Mouse (Mus musculus) intestine, embryonic 16.5 days (tissue): Measurements from ENCODE around the gene Tktl2. TPM values are rescaled to one million over a fixed set of nuclear protein-coding genes. Genes with fewer than 3 reads are reported as not detected.

Source experiments
- ATAC-seq: fragments of 200-750 bp; cut with Nextera tagmentation; 2 replicates; pipeline ENCODE4 v1.8.0; 2017; ENCODE audit warnings: moderate TSS enrichment, moderate library complexity
- H3K27ac ChIP-seq: fragments of 300-500 bp; sonication (generic); 2 replicates; pipeline ENCODE4 v1.5.1; 2014; ENCODE audit warnings: mild to moderate bottlenecking, low read length
- H3K27me3 ChIP-seq: fragments of 300-500 bp; sonication (generic); replicated peaks from 2 replicates; pipeline ENCODE4 v1.6.1; 2014; ENCODE audit warnings: low read length, control low read depth, mixed read lengths; ENCODE audit not compliant: control insufficient read depth, insufficient read depth
- H3K36me3 ChIP-seq: fragments of 300-500 bp; sonication (generic); 2 replicates; pipeline ENCODE4 v1.6.1; 2014; ENCODE audit warnings: low read length, control low read depth; ENCODE audit not compliant: control insufficient read depth, insufficient read depth
- H3K4me1 ChIP-seq: fragments of 300-500 bp; sonication (generic); 2 replicates; pipeline ENCODE4 v1.6.1; 2014; ENCODE audit warnings: low read length, control low read depth, mixed read lengths; ENCODE audit not compliant: control insufficient read depth, insufficient read depth
- H3K4me2 ChIP-seq: fragments of 300-500 bp; sonication (generic); 2 replicates; pipeline ENCODE4 v1.6.1; 2014; ENCODE audit warnings: low read depth, low read length, control low read depth
- H3K4me3 ChIP-seq: fragments of 300-500 bp; sonication (generic); 2 replicates; pipeline ENCODE4 v1.5.1; 2014; ENCODE audit warnings: mild to moderate bottlenecking, low read length
- H3K9ac ChIP-seq: fragments of 300-500 bp; sonication (generic); 2 replicates; pipeline ENCODE4 v1.6.1; 2014; ENCODE audit warnings: low read depth, low read length
- H3K9me3 ChIP-seq: fragments of 300-500 bp; sonication (generic); 2 replicates; pipeline ENCODE4 v1.6.1; 2016; ENCODE audit warnings: low read length, control low read depth; ENCODE audit not compliant: control insufficient read depth
- WGBS: fragments of 180-500 bp; shearing (Covaris S2); extraction: QIAGEN DNeasy Blood & Tissue Kit; methylation state at CpG from one replicate; pipeline ENCODE4 v1.1.7; 2014; 5-methylcytosine and 5-hydroxymethylcytosine counted together
- polyA plus RNA-seq: library from polyadenylated mRNA; unstranded; fragments of >200 nt; fragmentation: Nextera tagmentation; extraction: Ambion mirVana; gene quantifications from 2 replicates; pipeline ENCODE4 v1.2.1, GENCODE M21; 2015

Gene Tktl2
- polyA plus RNA-seq = not detected in 2 replicates

GRCm38 (mm10) chr8:66511537-66511936, at the start of gene Tktl2:
Gene Tktl2 (plus strand): TSS chr8:66511756.
- Histone ChIP-seq H3K9ac (no peak within 1 kb of the TSS), H3K27me3 (no peaks in the 10 kb centered on the region), H3K4me3 (no peak within 1 kb of the TSS), H3K27ac (no peak within 1 kb of the TSS), H3K4me2 (no peak within 1 kb of the TSS), H3K9me3 (no peaks in the 10 kb centered on the region), H3K36me3 (no peaks in the 10 kb centered on the region), H3K4me1 (no peaks in the 10 kb centered on the region)
- ATAC-seq = no peak
- WGBS = 95% methylated on average over 22 of the region's 22 CpGs

- H3K9me3 ChIP-seq = no peaks in the 10 kb centered on the region
Observed at GRCm38 (mm10) chr8:66469821-66470220, 41.7 kb upstream of the Tktl2 start.

GRCm38 (mm10) chr8:66476880-66477279, 34.7 kb upstream of the Tktl2 start:
- no peaks in the 10 kb centered on the region for H3K9me3 ChIP-seq
- H3K4me2 ChIP-seq = no peak overlapping the region
- ATAC-seq = no peak
- 96% methylated on average over 3 of the region's 3 CpGs for WGBS
- H3K36me3 ChIP-seq = peaks cover 9% of the 10 kb centered on the region; the same call in 1 of the 2 replicates
- H3K27ac ChIP-seq = no peak overlapping the region
- no peak overlapping the region for H3K4me3 ChIP-seq
- H3K27me3 ChIP-seq = no peaks in the 10 kb centered on the region
- no peak overlapping the region for H3K9ac ChIP-seq
- H3K4me1 ChIP-seq = no peaks in the 10 kb centered on the region

More at GRCm38 (mm10) chr8:66469821-66470220, 41.7 kb upstream of the Tktl2 start:
- H3K27me3 ChIP-seq = no peaks in the 10 kb centered on the region
- no peak for ATAC-seq
- H3K4me2 ChIP-seq = no peak overlapping the region
- no peaks in the 10 kb centered on the region for H3K4me1 ChIP-seq
- WGBS = 73% methylated on average over 3 of the region's 3 CpGs
- H3K36me3 ChIP-seq = no peaks in the 10 kb centered on the region
- no peak overlapping the region for H3K9ac ChIP-seq
- H3K4me3 ChIP-seq = no peak overlapping the region
- H3K27ac ChIP-seq = no peak overlapping the region

- under 1% methylated on average over 45 of the region's 45 CpGs for WGBS
- H3K4me2 ChIP-seq = peak within 1 kb of the TSS; percentile 74
- H3K36me3 ChIP-seq = no peaks in the 10 kb centered on the region
- H3K4me1 ChIP-seq = no peaks in the 10 kb centered on the region; the same call in 1 of the 2 replicates
- no peaks in the 10 kb centered on the region for H3K9me3 ChIP-seq
- peak; percentile 96 for ATAC-seq
- H3K9ac ChIP-seq = peak within 1 kb of the TSS; percentile 89
- H3K27ac ChIP-seq = 0 out of 2 replicates have a peak within 1 kb of the TSS, but pooled peaks have one; percentile 28
- H3K27me3 ChIP-seq = no peaks in the 10 kb centered on the region
- H3K4me3 ChIP-seq = peak within 1 kb of the TSS; percentile 90
Observed at GRCm38 (mm10) chr8:66486084-66486763, 25.3 kb upstream of the Tktl2 start, which contains the start of gene Tma16. Gene Tma16 (minus strand): TSS chr8:66486530.

GRCm38 (mm10) chr8:66488556-66488955, 23.0 kb upstream of the Tktl2 start:
- WGBS = 56% methylated on average over 3 of the region's 3 CpGs
- no peak overlapping the region for H3K4me3 ChIP-seq
- no peaks in the 10 kb centered on the region for H3K27me3 ChIP-seq
- no peak overlapping the region for H3K4me2 ChIP-seq
- no peak overlapping the region for H3K27ac ChIP-seq
- H3K9me3 ChIP-seq = no peaks in the 10 kb centered on the region
- H3K4me1 ChIP-seq = no peaks in the 10 kb centered on the region; the same call in 1 of the 2 replicates
- no peak for ATAC-seq
- no peaks in the 10 kb centered on the region for H3K36me3 ChIP-seq
- no peak overlapping the region for H3K9ac ChIP-seq

GRCm38 (mm10) chr8:66490624-66491023, 20.9 kb upstream of the Tktl2 start:
- WGBS = 76% methylated on average over 4 of the region's 4 CpGs
- H3K9ac ChIP-seq = no peak overlapping the region
- H3K9me3 ChIP-seq = no peaks in the 10 kb centered on the region
- H3K36me3 ChIP-seq = no peaks in the 10 kb centered on the region
- H3K4me2 ChIP-seq = no peak overlapping the region
- no peak for ATAC-seq
- no peaks in the 10 kb centered on the region for H3K4me1 ChIP-seq
- H3K27ac ChIP-seq = no peak overlapping the region
- H3K27me3 ChIP-seq = no peaks in the 10 kb centered on the region
- no peak overlapping the region for H3K4me3 ChIP-seq

GRCm38 (mm10) chr8:66494496-66494895, 17.1 kb upstream of the Tktl2 start:
- H3K9me3 ChIP-seq = no peaks in the 10 kb centered on the region
- H3K4me2 ChIP-seq = no peak overlapping the region
- no peaks in the 10 kb centered on the region for H3K36me3 ChIP-seq
- no peak overlapping the region for H3K9ac ChIP-seq
- H3K27ac ChIP-seq = no peak overlapping the region
- H3K4me3 ChIP-seq = no peak overlapping the region
- 76% methylated on average over 2 of the region's 2 CpGs for WGBS
- no peak for ATAC-seq
- no peaks in the 10 kb centered on the region for H3K4me1 ChIP-seq
- no peaks in the 10 kb centered on the region for H3K27me3 ChIP-seq

- no peaks in the 10 kb centered on the region for H3K36me3 ChIP-seq
- no peak overlapping the region for H3K27ac ChIP-seq
- no peaks in the 10 kb centered on the region for H3K4me1 ChIP-seq
- peak; percentile 89 for ATAC-seq
- 8% methylated on average over 8 of the region's 8 CpGs for WGBS
- H3K9ac ChIP-seq = no peak overlapping the region
- H3K4me2 ChIP-seq = no peak overlapping the region
- no peaks in the 10 kb centered on the region for H3K9me3 ChIP-seq
- H3K4me3 ChIP-seq = no peak overlapping the region
- H3K27me3 ChIP-seq = no peaks in the 10 kb centered on the region
Observed at GRCm38 (mm10) chr8:66495726-66496125, 15.8 kb upstream of the Tktl2 start.

GRCm38 (mm10) chr8:66496998-66497577, 14.5 kb upstream of the Tktl2 start:
- H3K4me1 ChIP-seq = no peaks in the 10 kb centered on the region
- no peak for ATAC-seq
- no peaks in the 10 kb centered on the region for H3K36me3 ChIP-seq
- no peaks in the 10 kb centered on the region for H3K27me3 ChIP-seq
- no peak overlapping the region for H3K9ac ChIP-seq
- WGBS = 29% methylated on average over 4 of the region's 4 CpGs
- H3K27ac ChIP-seq = no peak overlapping the region
- H3K4me3 ChIP-seq = no peak overlapping the region
- no peaks in the 10 kb centered on the region for H3K9me3 ChIP-seq
- H3K4me2 ChIP-seq = no peak overlapping the region
